Mouse (Mus musculus) C2C12 (cell line): Measurements from ENCODE around the gene Slc44a5. TPM values are rescaled to one million over a fixed set of nuclear protein-coding genes. Genes with fewer than 3 reads are reported as not detected.

Source experiments
- H3K27me3 ChIP-seq: one replicate; pipeline ENCODE4 v1.6.1; 2011; ENCODE audit not compliant: control insufficient read depth, insufficient read depth, insufficient read length
- H3K36me3 ChIP-seq: one replicate; pipeline ENCODE4 v1.6.1; 2011; ENCODE audit not compliant: control insufficient read depth, insufficient read depth
- H3K4me3 ChIP-seq: one replicate; pipeline ENCODE4 v1.5.1; 2011; ENCODE audit warnings: mild to moderate bottlenecking, control low read depth; ENCODE audit not compliant: poor library complexity, insufficient read depth, severe bottlenecking
- H3K79me2 ChIP-seq: one replicate; pipeline ENCODE4 v1.6.1; 2011; ENCODE audit not compliant: control insufficient read depth, insufficient read depth
- H3K79me3 ChIP-seq: one replicate; pipeline ENCODE4 v1.6.1; 2011; ENCODE audit warnings: low read depth, control low read depth
- H3ac ChIP-seq: one replicate; pipeline ENCODE3; 2011; ENCODE audit warnings: low read depth; ENCODE audit not compliant: control insufficient read depth, insufficient read length
- CEBPB ChIP-seq: IDR thresholded peaks from one replicate; pipeline ENCODE4 v1.6.1; 2011; ENCODE audit warnings: low read depth, mild to moderate bottlenecking, control low read depth, moderate library complexity
- CTCF ChIP-seq: IDR thresholded peaks from one replicate; pipeline ENCODE4 v1.5.1; 2011; ENCODE audit not compliant: control insufficient read depth, insufficient read depth, insufficient read length
- FOSL1 ChIP-seq: IDR thresholded peaks from one replicate; pipeline ENCODE4 v1.8.0; 2011; ENCODE audit warnings: mild to moderate bottlenecking, low read length; ENCODE audit not compliant: poor library complexity, insufficient read depth, severe bottlenecking
- MAX ChIP-seq: IDR thresholded peaks from one replicate; pipeline ENCODE4 v1.6.1; 2011; ENCODE audit warnings: mild to moderate bottlenecking, control low read depth
- MYOD1 ChIP-seq: IDR thresholded peaks from one replicate; pipeline ENCODE4 v1.6.1; 2011; ENCODE audit warnings: low read depth; ENCODE audit not compliant: control insufficient read depth, insufficient read length
- MYOG ChIP-seq: IDR thresholded peaks from one replicate; pipeline ENCODE4 v1.6.1; 2011; ENCODE audit not compliant: control insufficient read depth, insufficient read length; ENCODE audit errors: extremely low read depth
- USF1 ChIP-seq: IDR thresholded peaks from one replicate; pipeline ENCODE4 v1.6.1; 2011; ENCODE audit warnings: low read depth, mild to moderate bottlenecking, control low read depth, moderate library complexity
- polyA plus RNA-seq: library from polyadenylated mRNA; unstranded; fragments of >200 nt; fragmentation: generic; extraction: Trizol; gene quantifications from one replicate; pipeline ENCODE4 v1.2.1, GENCODE M21; 2012; ENCODE audit warnings: missing spikeins

The Slc44a5 gene
- polyA plus RNA-seq, 1 experiment: 0.06 TPM

DNA sequence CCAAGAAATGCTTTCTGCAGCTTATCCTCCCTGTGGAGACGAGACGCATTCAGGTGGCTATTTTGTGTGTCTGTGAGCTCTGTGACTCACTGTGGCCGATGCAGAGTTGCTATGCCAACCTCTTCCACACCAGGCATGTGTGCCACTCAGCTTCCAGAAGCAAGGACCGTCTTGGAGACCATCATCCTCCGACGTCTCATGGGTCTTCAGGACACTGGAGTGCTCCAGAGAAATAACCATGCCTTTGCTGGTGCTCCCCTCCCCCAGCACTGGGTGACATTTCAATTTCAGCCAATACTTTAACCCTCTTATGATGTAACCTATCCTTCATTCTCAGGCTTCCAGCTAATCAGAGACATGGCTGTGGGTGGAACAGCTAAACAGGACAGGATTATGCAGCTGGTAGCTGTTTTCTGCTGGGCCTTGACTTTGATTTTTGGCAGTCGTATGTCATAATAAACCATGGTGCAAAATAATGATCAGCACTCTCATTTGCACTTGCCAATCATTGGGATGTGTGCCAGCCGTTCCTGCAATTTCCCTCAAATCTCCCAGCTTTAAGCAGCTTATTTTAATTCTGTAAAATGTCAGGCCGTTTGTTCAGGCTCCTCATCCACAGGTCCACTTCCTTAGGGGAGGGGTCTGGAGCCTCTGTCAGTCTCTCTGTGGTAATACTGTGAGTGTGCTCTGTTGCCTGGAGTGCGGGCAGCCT, 198.8 kb downstream of the Slc44a5 start:
- Histone ChIP-seq H3K36me3 (no peaks in the 10 kb centered on the region), H3K79me2 (no peaks in the 10 kb centered on the region), H3K4me3 (no peak overlapping the region), H3K27me3 (no peaks in the 10 kb centered on the region), H3ac (no peak overlapping the region), H3K79me3 (no peaks in the 10 kb centered on the region)
- no peak for TF ChIP-seq MYOG

DNA sequence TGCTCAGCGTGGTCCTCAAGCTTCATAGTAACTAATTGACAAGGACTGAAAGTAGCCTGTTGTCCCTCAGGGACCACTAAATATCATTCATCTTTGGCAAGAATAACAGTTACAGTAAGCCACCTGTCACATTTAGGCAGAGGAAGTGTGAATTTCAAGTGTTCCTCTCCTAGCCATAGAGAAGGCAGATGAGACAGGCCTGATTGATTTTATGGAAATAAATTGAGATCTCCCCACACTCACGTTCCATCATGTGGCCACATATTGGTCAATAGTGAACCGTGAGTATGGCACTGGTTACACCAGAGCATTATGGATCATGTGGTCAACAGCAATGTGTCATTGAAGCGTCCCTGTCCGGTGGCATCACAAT, 199.3 kb downstream of the Slc44a5 start:
- no peaks in the 10 kb centered on the region for H3K36me3 ChIP-seq
- no peak overlapping the region for H3K4me3 ChIP-seq
- no peaks in the 10 kb centered on the region for H3K27me3 ChIP-seq
- no peak for TF ChIP-seq CTCF
- no peak for TF ChIP-seq FOSL1
- no peak for TF ChIP-seq USF1
- no peak for TF ChIP-seq MAX
- no peak for TF ChIP-seq CEBPB
- no peak for TF ChIP-seq MYOG
- no peak for TF ChIP-seq MYOD1
- H3ac ChIP-seq: no peak overlapping the region
- H3K79me3 ChIP-seq: no peaks in the 10 kb centered on the region
- H3K79me2 ChIP-seq: no peaks in the 10 kb centered on the region

DNA sequence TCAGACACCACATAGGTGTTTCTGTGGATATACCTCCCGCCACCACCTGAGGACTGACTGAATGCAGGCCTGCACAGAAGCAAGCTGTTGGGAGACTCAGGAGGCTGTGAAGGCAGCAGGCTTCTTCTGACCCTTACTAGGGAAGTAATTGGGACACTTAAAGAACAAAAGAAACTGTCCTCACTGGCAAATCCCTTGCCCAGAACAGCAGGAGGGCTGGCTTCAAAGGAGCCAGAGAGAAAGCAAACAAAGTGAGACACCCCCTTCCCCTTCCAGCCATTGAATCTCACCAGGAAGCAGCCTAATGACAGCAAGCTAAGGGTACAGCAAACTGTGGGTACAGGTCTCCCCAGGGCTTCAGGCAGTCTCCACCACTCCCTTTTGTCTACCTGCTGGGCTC, 200.3 kb downstream of the Slc44a5 start:
- TF ChIP-seq FOSL1 (no peak), CTCF (no peak), MYOG (no peak), MAX (no peak), MYOD1 (no peak), CEBPB (no peak), USF1 (no peak)

DNA sequence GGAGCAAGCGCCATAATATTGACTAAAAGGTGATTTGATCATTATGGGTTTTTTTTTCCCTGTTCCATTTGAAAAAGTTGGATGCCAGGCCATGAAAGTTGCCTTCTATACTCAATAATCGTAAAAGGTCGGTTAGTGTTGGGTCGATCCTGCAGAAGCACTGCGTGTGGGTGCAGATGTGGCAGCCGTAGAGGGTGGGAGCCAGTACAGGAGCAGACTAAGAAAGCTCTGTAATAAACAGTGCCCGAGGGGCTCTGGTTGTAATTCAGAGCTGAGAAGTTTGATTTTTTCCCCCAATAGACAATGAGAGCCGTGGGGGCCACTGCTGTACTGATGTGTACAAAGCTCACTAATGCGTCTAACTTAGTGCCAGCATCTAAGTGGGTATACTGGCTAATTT, 200.8 kb downstream of the Slc44a5 start:
- Histone ChIP-seq H3K27me3 (no peaks in the 10 kb centered on the region), H3K4me3 (no peak overlapping the region), H3ac (no peak overlapping the region), H3K36me3 (no peaks in the 10 kb centered on the region), H3K79me3 (no peaks in the 10 kb centered on the region), H3K79me2 (no peaks in the 10 kb centered on the region)
- TF ChIP-seq CEBPB (no peak), USF1 (no peak), MYOG (no peak), MAX (no peak), MYOD1 (no peak)

More for the DNA sequence above, 200.3 kb downstream of the Slc44a5 start:
- Histone ChIP-seq H3ac (no peak overlapping the region), H3K4me3 (no peak overlapping the region), H3K79me2 (no peaks in the 10 kb centered on the region), H3K79me3 (no peaks in the 10 kb centered on the region), H3K27me3 (no peaks in the 10 kb centered on the region), H3K36me3 (no peaks in the 10 kb centered on the region)

DNA sequence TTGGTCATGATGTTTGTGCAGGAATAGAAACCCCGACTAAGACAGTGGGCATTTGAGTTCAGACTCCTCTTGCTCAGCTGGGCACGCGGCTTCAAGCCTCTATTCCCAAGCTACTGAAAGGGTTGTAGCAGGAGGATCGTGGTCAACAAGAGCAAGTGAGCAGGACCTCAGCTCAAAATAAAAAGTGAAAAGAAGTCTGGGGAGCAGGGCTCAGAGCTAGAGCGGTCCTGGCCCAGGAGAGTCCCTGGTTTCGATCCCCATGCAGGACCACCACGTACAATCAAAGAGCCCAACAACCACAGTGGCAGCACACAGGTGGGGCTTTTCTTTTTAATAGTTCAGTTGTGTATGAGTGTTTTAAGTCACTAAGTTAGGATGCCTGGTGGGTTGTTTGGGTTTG, 201.5 kb downstream of the Slc44a5 start:
- no peak for TF ChIP-seq CEBPB
- TF ChIP-seq MAX: no peak
- TF ChIP-seq CTCF: no peak
- TF ChIP-seq MYOG: no peak
- TF ChIP-seq USF1: no peak
- no peak for TF ChIP-seq FOSL1
- TF ChIP-seq MYOD1: no peak
- Histone ChIP-seq H3K36me3 (no peaks in the 10 kb centered on the region), H3ac (no peak overlapping the region), H3K79me3 (no peaks in the 10 kb centered on the region), H3K79me2 (no peaks in the 10 kb centered on the region), H3K4me3 (no peak overlapping the region), H3K27me3 (no peaks in the 10 kb centered on the region)

DNA sequence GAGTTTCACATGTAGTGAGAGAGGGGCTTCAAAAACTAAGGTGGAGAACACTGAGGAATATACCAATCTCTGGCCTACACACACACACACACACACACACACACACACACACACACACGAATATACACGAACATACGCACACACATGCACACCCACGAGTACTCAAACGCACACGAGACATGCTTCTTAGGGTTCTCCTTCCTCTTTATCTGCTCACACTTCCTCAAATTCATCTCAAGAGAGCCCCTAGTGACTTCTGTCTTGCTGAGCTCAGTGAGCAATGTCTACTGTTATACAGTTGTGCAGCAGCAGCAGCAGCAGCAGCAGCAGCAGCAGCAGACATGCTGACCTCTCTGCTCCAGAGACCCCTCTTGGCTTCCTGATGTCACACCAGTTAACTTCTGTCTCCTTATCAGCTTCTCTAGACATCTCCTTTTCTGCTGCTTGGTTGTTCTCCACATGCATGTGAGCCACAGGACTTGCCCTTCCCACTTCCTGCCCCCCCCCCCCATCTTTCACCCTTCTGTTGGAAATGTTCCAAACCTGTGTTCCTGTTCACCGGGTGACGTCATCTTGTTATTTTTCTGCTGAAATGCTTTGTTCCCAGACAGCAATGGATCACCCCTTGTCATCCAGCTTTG, 204.5 kb downstream of the Slc44a5 start:
- no peak overlapping the region for H3K4me3 ChIP-seq
- TF ChIP-seq CTCF (no peak), CEBPB (no peak), USF1 (no peak), FOSL1 (no peak), MYOD1 (no peak), MYOG (no peak), MAX (no peak)
- no peak overlapping the region for H3ac ChIP-seq
- no peaks in the 10 kb centered on the region for H3K36me3 ChIP-seq
- no peaks in the 10 kb centered on the region for H3K27me3 ChIP-seq
- H3K79me3 ChIP-seq: no peaks in the 10 kb centered on the region
- H3K79me2 ChIP-seq: no peaks in the 10 kb centered on the region
